Mouse (Mus musculus): Measurements from ENCODE around the gene Tcp11l2. TPM values are rescaled to one million over a fixed set of nuclear protein-coding genes. Genes with fewer than 3 reads are reported as not detected.
A peak's percentile ranks its signal among the peaks of the same experiment; 100 is the strongest.

Gene Tcp11l2
- polyA plus RNA-seq, 1 experiment, result 32.3 TPM

- 70% methylated on average over 4 of the region's 4 CpGs for WGBS
- no peak overlapping the region for H3K27ac ChIP-seq (ENCODE audit: insufficient read depth, low read depth, low read length)
- no peak for TF ChIP-seq POLR2A (IDR thresholded peaks at IDR 0.05; ENCODE audit: low read depth, low read length)
- H3K4me3 ChIP-seq (ENCODE audit: insufficient read depth, low read depth, low read length), result no peak overlapping the region
- DNase-seq, result no peak
- no peaks in the 10 kb centered on the region for H3K27me3 ChIP-seq (replicated peaks; ENCODE audit: control insufficient read depth, insufficient read depth, low read length)
- no peaks in the 10 kb centered on the region for H3K36me3 ChIP-seq (ENCODE audit: control insufficient read depth, insufficient read depth, low read length)
- H3K4me1 ChIP-seq (ENCODE audit: control insufficient read depth, insufficient read depth, low read length), result no peaks in the 10 kb centered on the region
Measured at GRCm38 (mm10) chr10:84654029-84654428, 77.6 kb downstream of the Tcp11l2 start.

- no peaks in the 10 kb centered on the region for H3K4me1 ChIP-seq (ENCODE audit: control insufficient read depth, insufficient read depth, low read length)
- H3K4me3 ChIP-seq (ENCODE audit: insufficient read depth, low read depth, low read length), result no peak overlapping the region
- whole genome bisulfite sequencing, result 85% methylated on average over 4 of the region's 4 CpGs
- no peak for DNase-seq
- no peak overlapping the region for H3K27ac ChIP-seq (ENCODE audit: insufficient read depth, low read depth, low read length)
- H3K36me3 ChIP-seq (ENCODE audit: control insufficient read depth, insufficient read depth, low read length), result no peaks in the 10 kb centered on the region
- H3K27me3 ChIP-seq (replicated peaks; ENCODE audit: control insufficient read depth, insufficient read depth, low read length), result no peaks in the 10 kb centered on the region
- no peak for TF ChIP-seq POLR2A (IDR thresholded peaks at IDR 0.05; ENCODE audit: low read depth, low read length)
- TF ChIP-seq CTCF (conservative IDR thresholded peaks at IDR 0.05; ENCODE audit: insufficient read depth, insufficient read length, low read depth, low read length), result no peak
Measured at GRCm38 (mm10) chr10:84654731-84655130, 78.3 kb downstream of the Tcp11l2 start.

- 61% methylated on average over 4 of the region's 4 CpGs for WGBS
- Histone ChIP-seq H3K27me3 (replicated peaks; ENCODE audit: control insufficient read depth, insufficient read depth, low read length) (no peaks in the 10 kb centered on the region), H3K27ac (ENCODE audit: insufficient read depth, low read depth, low read length) (no peak overlapping the region), H3K4me1 (ENCODE audit: control insufficient read depth, insufficient read depth, low read length) (no peaks in the 10 kb centered on the region), H3K36me3 (ENCODE audit: control insufficient read depth, insufficient read depth, low read length) (no peaks in the 10 kb centered on the region), H3K4me3 (ENCODE audit: insufficient read depth, low read depth, low read length) (no peak overlapping the region)
- peak; percentile 50 for DNase-seq
- TF ChIP-seq POLR2A (IDR thresholded peaks at IDR 0.05; ENCODE audit: low read depth, low read length) (no peak), CTCF (conservative IDR thresholded peaks at IDR 0.05; ENCODE audit: insufficient read depth, insufficient read length, low read depth, low read length) (no peak)
Measured at GRCm38 (mm10) chr10:84656618-84657017, 80.2 kb downstream of the Tcp11l2 start.

GRCm38 (mm10) chr10:84657437-84658087 lies 81.1 kb downstream of the Tcp11l2 start:
- DNase-seq, result no peak

GRCm38 (mm10) chr10:84658088-84658848 lies 81.8 kb downstream of the Tcp11l2 start:
- H3K4me1 ChIP-seq (ENCODE audit: control insufficient read depth, insufficient read depth, low read length), result no peaks in the 10 kb centered on the region
- no peak for DNase-seq
- TF ChIP-seq CTCF (conservative IDR thresholded peaks at IDR 0.05; ENCODE audit: insufficient read depth, insufficient read length, low read depth, low read length) (no peak), POLR2A (IDR thresholded peaks at IDR 0.05; ENCODE audit: low read depth, low read length) (no peak)
- no peak overlapping the region for H3K27ac ChIP-seq (ENCODE audit: insufficient read depth, low read depth, low read length)
- H3K4me3 ChIP-seq (ENCODE audit: insufficient read depth, low read depth, low read length), result no peak overlapping the region
- no peaks in the 10 kb centered on the region for H3K27me3 ChIP-seq (replicated peaks; ENCODE audit: control insufficient read depth, insufficient read depth, low read length)
- whole genome bisulfite sequencing, result 57% methylated on average over 18 of the region's 18 CpGs
- no peaks in the 10 kb centered on the region for H3K36me3 ChIP-seq (ENCODE audit: control insufficient read depth, insufficient read depth, low read length)

More at GRCm38 (mm10) chr10:84657437-84658087, 81.1 kb downstream of the Tcp11l2 start:
- no peaks in the 10 kb centered on the region for H3K4me1 ChIP-seq (ENCODE audit: control insufficient read depth, insufficient read depth, low read length)
- H3K4me3 ChIP-seq (ENCODE audit: insufficient read depth, low read depth, low read length), result no peak overlapping the region
- no peaks in the 10 kb centered on the region for H3K27me3 ChIP-seq (replicated peaks; ENCODE audit: control insufficient read depth, insufficient read depth, low read length)
- H3K36me3 ChIP-seq (ENCODE audit: control insufficient read depth, insufficient read depth, low read length), result no peaks in the 10 kb centered on the region
- H3K27ac ChIP-seq (ENCODE audit: insufficient read depth, low read depth, low read length), result no peak overlapping the region
- 71% methylated on average over 6 of the region's 6 CpGs for WGBS
- TF ChIP-seq CTCF (conservative IDR thresholded peaks at IDR 0.05; ENCODE audit: insufficient read depth, insufficient read length, low read depth, low read length) (no peak), POLR2A (IDR thresholded peaks at IDR 0.05; ENCODE audit: low read depth, low read length) (no peak)

GRCm38 (mm10) chr10:84659281-84659680 lies 82.9 kb downstream of the Tcp11l2 start:
- Histone ChIP-seq H3K36me3 (ENCODE audit: control insufficient read depth, insufficient read depth, low read length) (no peaks in the 10 kb centered on the region), H3K27me3 (replicated peaks; ENCODE audit: control insufficient read depth, insufficient read depth, low read length) (no peaks in the 10 kb centered on the region)
- 81% methylated on average over 3 of the region's 3 CpGs for WGBS

GRCm38 (mm10) chr10:84662138-84662537 lies 85.7 kb downstream of the Tcp11l2 start:
- TF ChIP-seq CTCF (conservative IDR thresholded peaks at IDR 0.05; ENCODE audit: insufficient read depth, insufficient read length, low read depth, low read length) (no peak), POLR2A (IDR thresholded peaks at IDR 0.05; ENCODE audit: low read depth, low read length) (no peak)
- no peak overlapping the region for H3K4me3 ChIP-seq (ENCODE audit: insufficient read depth, low read depth, low read length)
- H3K36me3 ChIP-seq (ENCODE audit: control insufficient read depth, insufficient read depth, low read length), result no peaks in the 10 kb centered on the region
- H3K4me1 ChIP-seq (ENCODE audit: control insufficient read depth, insufficient read depth, low read length), result no peaks in the 10 kb centered on the region; the same call in 1 of the 2 replicates
- WGBS, result 97% methylated on average over 6 of the region's 6 CpGs
- no peak overlapping the region for H3K27ac ChIP-seq (ENCODE audit: insufficient read depth, low read depth, low read length)
- DNase-seq, result no peak
- H3K27me3 ChIP-seq (replicated peaks; ENCODE audit: control insufficient read depth, insufficient read depth, low read length), result no peaks in the 10 kb centered on the region

More at GRCm38 (mm10) chr10:84659281-84659680, 82.9 kb downstream of the Tcp11l2 start:
- no peak for TF ChIP-seq POLR2A (IDR thresholded peaks at IDR 0.05; ENCODE audit: low read depth, low read length)
- TF ChIP-seq CTCF (conservative IDR thresholded peaks at IDR 0.05; ENCODE audit: insufficient read depth, insufficient read length, low read depth, low read length), result no peak
- no peak for DNase-seq
- Histone ChIP-seq H3K4me1 (ENCODE audit: control insufficient read depth, insufficient read depth, low read length) (no peaks in the 10 kb centered on the region), H3K4me3 (ENCODE audit: insufficient read depth, low read depth, low read length) (no peak overlapping the region), H3K27ac (ENCODE audit: insufficient read depth, low read depth, low read length) (no peak overlapping the region)

Other genes starting within 250 kb of the Tcp11l2 start
- 12.2 and 12.3 TPM in 2 replicates for gene Nuak1, start 136.0 kb upstream of the Tcp11l2 start, polyA plus RNA-seq (2012; rRNA removed)
- gene Ckap4, start 42.6 kb upstream of the Tcp11l2 start, polyA plus RNA-seq (2012; rRNA removed), result 6.5 and 7.8 TPM in 2 replicates
- 3.7 and 5.1 TPM in 2 replicates for gene Polr3b, start 45.7 kb downstream of the Tcp11l2 start, polyA plus RNA-seq (2012; rRNA removed)
- gene Rfx4, start 179.4 kb downstream of the Tcp11l2 start, polyA plus RNA-seq (2012; rRNA removed), result 0.23 and 0.41 TPM in 2 replicates

Data from kidney, adult 2 months (tissue).